Mouse (Mus musculus) thymus, adult 2 months (tissue): ENCODE results near the gene Crlf2. TPM values are rescaled to one million over a fixed set of nuclear protein-coding genes. Genes with fewer than 3 reads are reported as not detected.

ENCODE experiments used
- DNase-seq: peaks from one replicate; pipeline ENCODE4 v3.0.0; 2021
- H3K27ac ChIP-seq: fragments of 200-500 bp; 2 replicates; pipeline ENCODE4 v1.5.1; 2012; ENCODE audit warnings: low read length, control low read depth; ENCODE audit not compliant: control insufficient read depth, insufficient read depth
- H3K27me3 ChIP-seq: fragments of 200-500 bp; 2 replicates; pipeline ENCODE4 v1.6.1; 2012; ENCODE audit warnings: mild to moderate bottlenecking, low read length, moderate library complexity, mixed read lengths; ENCODE audit not compliant: control insufficient read depth, insufficient read depth
- H3K36me3 ChIP-seq: fragments of 200-500 bp; 2 replicates; pipeline ENCODE4 v1.6.1; 2012; ENCODE audit warnings: mild to moderate bottlenecking, low read length, moderate library complexity; ENCODE audit not compliant: control insufficient read depth, insufficient read depth
- H3K4me1 ChIP-seq: fragments of 200-500 bp; replicated peaks from 2 replicates; pipeline ENCODE4 v1.6.1; 2012; ENCODE audit warnings: low read length; ENCODE audit not compliant: control insufficient read depth, insufficient read depth
- H3K4me3 ChIP-seq: fragments of 200-500 bp; 2 replicates; pipeline ENCODE4 v1.5.1; 2012; ENCODE audit warnings: mild to moderate bottlenecking, low read length, control low read depth, moderate library complexity; ENCODE audit not compliant: control insufficient read depth, insufficient read depth
- CTCF ChIP-seq: fragments of 200-500 bp; IDR thresholded peaks from 2 replicates; pipeline ENCODE4 v1.5.1; 2012; ENCODE audit warnings: mild to moderate bottlenecking, control low read depth, low read length, moderate library complexity, borderline replicate concordance; ENCODE audit not compliant: control insufficient read depth, poor library complexity, insufficient read depth; ENCODE audit errors: extremely low read depth
- POLR2A ChIP-seq: fragments of 200-500 bp; IDR thresholded peaks from 2 replicates; pipeline ENCODE4 v1.6.1; 2012; ENCODE audit warnings: mild to moderate bottlenecking, low read length, control low read depth, moderate library complexity; ENCODE audit not compliant: control insufficient read depth, poor library complexity, insufficient read depth; ENCODE audit errors: extremely low read depth
- WGBS: fragments of 180-500 bp; shearing (Covaris S2); methylation state at CpG from one replicate; pipeline ENCODE4 v1.1.7; 2018; 5-methylcytosine and 5-hydroxymethylcytosine counted together
- polyA plus RNA-seq: library from polyadenylated mRNA; depleted of rRNA; stranded (reverse); fragments of >200 nt; gene quantifications from 2 replicates; pipeline ENCODE4 v1.2.3, GENCODE M21; 2012; rRNA removed

Crlf2 gene
- polyA plus RNA-seq, 1 experiment: 54.4 TPM

- no peaks in the 10 kb centered on the region for H3K4me1 ChIP-seq
- TF ChIP-seq POLR2A (no peak), CTCF (peak; percentile 82; the same call in 1 of the 2 replicates)
- peak; percentile 53 for DNase-seq
- H3K27me3 ChIP-seq: no peaks in the 10 kb centered on the region
- no peaks in the 10 kb centered on the region for H3K36me3 ChIP-seq
- no peak overlapping the region for H3K27ac ChIP-seq
- H3K4me3 ChIP-seq: no peak overlapping the region
- 15% methylated on average over 9 of the region's 9 CpGs for WGBS
Measured at GRCm38 (mm10) chr5:109548712-109549111, 10.1 kb downstream of the Crlf2 start.

- no peak for TF ChIP-seq POLR2A
- TF ChIP-seq CTCF: no peak
- Histone ChIP-seq H3K27me3 (no peaks in the 10 kb centered on the region), H3K4me3 (no peak overlapping the region), H3K4me1 (no peaks in the 10 kb centered on the region), H3K27ac (no peak overlapping the region), H3K36me3 (no peaks in the 10 kb centered on the region)
- WGBS: 71% methylated on average over 2 of the region's 2 CpGs
- DNase-seq: no peak
Measured at GRCm38 (mm10) chr5:109547112-109547511, 11.7 kb downstream of the Crlf2 start.

GRCm38 (mm10) chr5:109509679-109510078 is 49.1 kb downstream of the Crlf2 start:
- DNase-seq: no peak
- H3K27me3 ChIP-seq: no peaks in the 10 kb centered on the region
- no peaks in the 10 kb centered on the region for H3K36me3 ChIP-seq
- H3K4me3 ChIP-seq: no peak overlapping the region
- TF ChIP-seq POLR2A: no peak
- no peak for TF ChIP-seq CTCF
- no peaks in the 10 kb centered on the region for H3K4me1 ChIP-seq
- H3K27ac ChIP-seq: no peak overlapping the region

GRCm38 (mm10) chr5:109506729-109507128 is 52.1 kb downstream of the Crlf2 start:
- peak; percentile 9 for DNase-seq
- 0% methylated on average over 1 of the region's 1 CpGs for WGBS
- no peak for TF ChIP-seq POLR2A
- TF ChIP-seq CTCF: no peak

More at GRCm38 (mm10) chr5:109506729-109507128, 52.1 kb downstream of the Crlf2 start:
- H3K27ac ChIP-seq: no peak overlapping the region
- no peaks in the 10 kb centered on the region for H3K4me1 ChIP-seq
- no peak overlapping the region for H3K4me3 ChIP-seq
- no peaks in the 10 kb centered on the region for H3K27me3 ChIP-seq
- no peaks in the 10 kb centered on the region for H3K36me3 ChIP-seq

Other genes starting within 250 kb of the Crlf2 start
- gene Vmn2r16, start 228.8 kb downstream of the Crlf2 start, polyA plus RNA-seq: not detected in 2 replicates
- gene Vmn2r17, start 139.3 kb downstream of the Crlf2 start, polyA plus RNA-seq: not detected in 2 replicates
- 0.18 and 0.24 TPM in 2 replicates for gene 5430403G16Rik, start 132.0 kb upstream of the Crlf2 start, polyA plus RNA-seq
- gene 4930522L14Rik, start 192.9 kb upstream of the Crlf2 start, polyA plus RNA-seq: 1.8 and 3.4 TPM in 2 replicates